11 mouse cellular contexts compared by ENCODE assay signal in genomic region chr5:113167733-113168132, GRCm38 (mm10). TPM values are rescaled to one million over a fixed set of nuclear protein-coding genes. Genes with fewer than 3 reads are reported as not detected.
DNase-seq lines count a peak whose midpoint lies in the region; ATAC-seq and TF ChIP-seq lines count a peak whose summit lies in the region.
"Had no signal": no experiment of that assay in that cellular context is flagged by ENCODE, and none has a peak within 500 bp of the region (broad histone marks: within the 10 kb centered on the region; RNA-seq: fewer than 3 reads in every experiment).

No protein-coding gene starts in this region.

- no peak overlapping the region for H3K4me3 ChIP-seq in neural tube, embryonic 15.5 days (replicated peaks)
- H3K4me3 ChIP-seq in bone marrow macrophage, adult 2 months (ENCODE audit: insufficient read depth, low read length), result no peak overlapping the region
- H3K4me3 ChIP-seq in lung, postnatal 0 days (ENCODE audit: low read depth, low read length), result no peak overlapping the region
- H3K4me3 ChIP-seq in heart, embryonic 10.5 days, result no peak overlapping the region
- H3K4me3 ChIP-seq: heart, embryonic 15.5 days; stomach, embryonic 15.5 days had no signal

- TF ChIP-seq EP300 in lung, postnatal 0 days (IDR thresholded peaks at IDR 0.05), result no peak

- H3K27me3 ChIP-seq in neural tube, embryonic 15.5 days (replicated peaks), result no peaks in the 10 kb centered on the region
- H3K27me3 ChIP-seq in lung, postnatal 0 days (replicated peaks; ENCODE audit: insufficient read depth, low read length), result no peaks in the 10 kb centered on the region
- H3K27me3 ChIP-seq in heart, embryonic 10.5 days (ENCODE audit: insufficient read depth, poor library complexity, severe bottlenecking), result no peaks in the 10 kb centered on the region
- H3K27me3 ChIP-seq: heart, embryonic 15.5 days; stomach, embryonic 15.5 days had no signal

- no peaks in the 10 kb centered on the region for H3K36me3 ChIP-seq in neural tube, embryonic 15.5 days
- no peaks in the 10 kb centered on the region for H3K36me3 ChIP-seq in lung, postnatal 0 days (ENCODE audit: insufficient read depth, low read length)
- 0 out of 2 replicates have a peak, but pooled peaks cover 2% of the 10 kb centered on the region for H3K36me3 ChIP-seq in heart, embryonic 10.5 days
- H3K36me3 ChIP-seq: heart, embryonic 15.5 days; stomach, embryonic 15.5 days had no signal

- no peak for ATAC-seq in neural tube, embryonic 15.5 days (ENCODE audit: low FRiP score)
- ATAC-seq in lung, postnatal 0 days, result no peak
- ATAC-seq in activated CD4-positive, CD25-positive, alpha-beta regulatory T cell, adult 4 months, result no peak

- no peak overlapping the region for H3K9ac ChIP-seq in neural tube, embryonic 15.5 days (replicated peaks)
- H3K9ac ChIP-seq in lung, postnatal 0 days (replicated peaks; ENCODE audit: low read depth), result no peak overlapping the region
- H3K9ac ChIP-seq: heart, embryonic 15.5 days; stomach, embryonic 15.5 days had no signal

- no peaks in the 10 kb centered on the region for H3K9me3 ChIP-seq in neural tube, embryonic 15.5 days (replicated peaks)
- H3K9me3 ChIP-seq in lung, postnatal 0 days (ENCODE audit: low read length), result no peaks in the 10 kb centered on the region
- no peaks in the 10 kb centered on the region for H3K9me3 ChIP-seq in heart, embryonic 10.5 days
- H3K9me3 ChIP-seq: heart, embryonic 15.5 days; stomach, embryonic 15.5 days had no signal

- H3K4me1 ChIP-seq in neural tube, embryonic 15.5 days, result peaks cover 20% of the 10 kb centered on the region
- peaks cover 24% of the 10 kb centered on the region for H3K4me1 ChIP-seq in bone marrow macrophage, adult 2 months (ENCODE audit: control insufficient read depth, insufficient read depth, low read length)
- peaks cover 5% of the 10 kb centered on the region; the same call in 1 of the 2 replicates for H3K4me1 ChIP-seq in lung, postnatal 0 days (ENCODE audit: insufficient read depth, low read depth, low read length)
- peaks cover 45% of the 10 kb centered on the region for H3K4me1 ChIP-seq in heart, embryonic 10.5 days

- H3K4me2 ChIP-seq in neural tube, embryonic 15.5 days, result no peak overlapping the region
- H3K4me2 ChIP-seq in lung, postnatal 0 days (replicated peaks; ENCODE audit: low read depth, low read length), result no peak overlapping the region
- H3K4me2 ChIP-seq: heart, embryonic 15.5 days; stomach, embryonic 15.5 days had no signal

- peak; percentile 53 for TF ChIP-seq CTCF in bone marrow macrophage, adult 2 months (IDR thresholded peaks at IDR 0.05; ENCODE audit: low read depth, low read length)
- peak; percentile 76 for TF ChIP-seq CTCF in lung, postnatal 0 days (IDR thresholded peaks at IDR 0.05)

- no peak for TF ChIP-seq POLR2A in bone marrow macrophage, adult 2 months (IDR thresholded peaks at IDR 0.05; ENCODE audit: borderline replicate concordance, low read depth, low read length)

- WGBS in neural tube, embryonic 15.5 days, result 45% methylated on average over 2 of the region's 2 CpGs
- 43% methylated on average over 2 of the region's 2 CpGs for WGBS in lung, postnatal 0 days
- WGBS in heart, embryonic 10.5 days, result 42% methylated on average over 2 of the region's 2 CpGs

- H3K27ac ChIP-seq in neural tube, embryonic 15.5 days (replicated peaks), result no peak overlapping the region
- no peak overlapping the region for H3K27ac ChIP-seq in bone marrow macrophage, adult 2 months (ENCODE audit: insufficient read depth, low read depth, low read length)
- H3K27ac ChIP-seq in lung, postnatal 0 days (ENCODE audit: low read length), result no peak overlapping the region
- H3K27ac ChIP-seq in heart, embryonic 10.5 days, result no peak overlapping the region
- H3K27ac ChIP-seq: heart, embryonic 15.5 days; macrophage; stomach, embryonic 15.5 days had no signal

- peak; percentile 77 for DNase-seq in heart, postnatal 4 days
- DNase-seq in heart, adult 8-10 months (ENCODE audit: low spot score), result no peak
- peak; percentile 63 for DNase-seq in neural tube, embryonic 10.5 days (ENCODE audit: extremely low spot score, low spot score)
- peak; percentile 34 for DNase-seq in lung, postnatal 0 days (ENCODE audit: low spot score)
- DNase-seq in heart, embryonic 10.5 days (ENCODE audit: low spot score), result no peak

RNA-seq across cellular contexts. Expression of gene 2900026A02Rik, which starts 53.3 kb away (rescaled TPM):
- total RNA-seq in heart, postnatal 4 days (2021), result 10 to 100 TPM; 46.8 to 48.3 TPM
- 10 to 100 TPM; 15.4 to 21.6 (median 20.3) TPM for total RNA-seq in heart, adult 8-10 months (2022)
- 3.0 and 5.5 TPM in 2 replicates for polyA plus RNA-seq in neural tube, embryonic 15.5 days (2015; fragmentation: Nextera tagmentation; extraction: Ambion mirVana)
- 5.7 and 5.9 TPM in 2 replicates for polyA plus RNA-seq in bone marrow macrophage, adult 2 months (2012; ENCODE audit: insufficient read depth, insufficient read length, missing spikeins)
- polyA plus RNA-seq in lung, postnatal 0 days (2015; fragmentation: Nextera tagmentation; extraction: Ambion mirVana), result 6.3 and 6.9 TPM in 2 replicates
- polyA plus RNA-seq in activated CD4-positive, CD25-positive, alpha-beta regulatory T cell, adult 4 months (2017; shearing (Covaris generic)), result under 1 TPM; 0.24 to 0.60 TPM
- 10.2 and 14.7 TPM in 2 replicates for polyA plus RNA-seq in heart, embryonic 10.5 days (2016; fragmentation: Nextera tagmentation; extraction: Ambion mirVana)

RNA-seq across cellular contexts. Expression of gene Tmem211, which starts 59.0 kb away (rescaled TPM):
- total RNA-seq in heart, postnatal 4 days (2021), result not detected
- total RNA-seq in heart, adult 8-10 months (2022), result not detected
- polyA plus RNA-seq in neural tube, embryonic 15.5 days (2015; fragmentation: Nextera tagmentation; extraction: Ambion mirVana), result not detected in 2 replicates
- not detected in 2 replicates for polyA plus RNA-seq in bone marrow macrophage, adult 2 months (2012; ENCODE audit: insufficient read depth, insufficient read length, missing spikeins)
- not detected in 2 replicates for polyA plus RNA-seq in lung, postnatal 0 days (2015; fragmentation: Nextera tagmentation; extraction: Ambion mirVana)
- polyA plus RNA-seq in activated CD4-positive, CD25-positive, alpha-beta regulatory T cell, adult 4 months (2017; shearing (Covaris generic)), result not detected
- polyA plus RNA-seq in heart, embryonic 10.5 days (2016; fragmentation: Nextera tagmentation; extraction: Ambion mirVana), result not detected in 2 replicates
- polyA plus RNA-seq: heart, embryonic 15.5 days; macrophage had no signal

Comparison
In these comparisons a context has a peak if more than half of its experiments do, and no peak if none do; other contexts are left out.
1. DNase-seq: peak in heart, postnatal 4 days (single experiment), neural tube, embryonic 10.5 days (single experiment) and lung, postnatal 0 days (single experiment); none in heart, adult 8-10 months (single experiment) and heart, embryonic 10.5 days (single experiment).